Mouse (Mus musculus) spleen, adult 2 months (tissue): ENCODE results near the gene Ank2.

Source experiments
- CTCF ChIP-seq: fragments of 200-500 bp; IDR thresholded peaks from 2 replicates; pipeline ENCODE4 v1.5.1; 2011; ENCODE audit warnings: mild to moderate bottlenecking, inconsistent platforms; ENCODE audit not compliant: insufficient read depth, insufficient read length, insufficient replicate concordance; ENCODE audit errors: extremely low read depth
- POLR2A ChIP-seq: fragments of 200-500 bp; IDR thresholded peaks from 2 replicates; pipeline ENCODE4 v1.6.1; 2011; ENCODE audit warnings: low read depth, low read length, inconsistent platforms

- TF ChIP-seq CTCF (no peak), POLR2A (no peak)
Measured at GRCm38 (mm10) chr3:127213534-127213933, 285.6 kb downstream of the Ank2 start.
